Mouse (Mus musculus) intestine, postnatal 0 days (tissue): ENCODE results near the gene 1700031F05Rik. TPM values are rescaled to one million over a fixed set of nuclear protein-coding genes. Genes with fewer than 3 reads are reported as not detected.
"Not testable (repeated sequence)": the region's sequence is repeated elsewhere in the genome, so short reads cannot be mapped to it uniquely, and the experiment has no call there.

Experiments used
- ATAC-seq: fragments of 200-750 bp; cut with Nextera tagmentation; 2 replicates; pipeline ENCODE4 v1.8.0; 2017; ENCODE audit warnings: mild to moderate bottlenecking, moderate TSS enrichment, moderate library complexity
- H3K27ac ChIP-seq: fragments of 300-500 bp; sonication (generic); 2 replicates; pipeline ENCODE4 v1.5.1; 2014; ENCODE audit warnings: mild to moderate bottlenecking, low read depth, low read length, moderate library complexity
- H3K27me3 ChIP-seq: fragments of 300-500 bp; sonication (generic); replicated peaks from 2 replicates; pipeline ENCODE4 v1.6.1; 2014; ENCODE audit warnings: low read length, mixed read lengths; ENCODE audit not compliant: control insufficient read depth, insufficient read depth
- H3K36me3 ChIP-seq: fragments of 300-500 bp; sonication (generic); 2 replicates; pipeline ENCODE4 v1.6.1; 2014; ENCODE audit warnings: mild to moderate bottlenecking, moderate library complexity; ENCODE audit not compliant: control insufficient read depth, insufficient read depth
- H3K4me1 ChIP-seq: fragments of 300-500 bp; sonication (generic); replicated peaks from 2 replicates; pipeline ENCODE4 v1.6.1; 2014; ENCODE audit warnings: antibody characterized with exemption, low read length, mixed read lengths; ENCODE audit not compliant: control insufficient read depth, insufficient read depth
- H3K4me2 ChIP-seq: fragments of 300-500 bp; sonication (generic); replicated peaks from 2 replicates; pipeline ENCODE4 v1.6.1; 2014; ENCODE audit warnings: low read depth, mild to moderate bottlenecking, moderate library complexity
- H3K4me3 ChIP-seq: fragments of 300-500 bp; sonication (generic); 2 replicates; pipeline ENCODE4 v1.5.1; 2014; ENCODE audit warnings: low read depth, low read length
- H3K9ac ChIP-seq: fragments of 300-500 bp; sonication (generic); 2 replicates; pipeline ENCODE4 v1.6.1; 2014; ENCODE audit warnings: mild to moderate bottlenecking, low read depth, low read length
- H3K9me3 ChIP-seq: fragments of 300-500 bp; sonication (generic); 2 replicates; pipeline ENCODE4 v1.6.1; 2016; ENCODE audit warnings: mixed run types; ENCODE audit not compliant: control insufficient read depth
- CTCF ChIP-seq: sonication (generic); IDR thresholded peaks from 2 replicates; pipeline ENCODE4 v1.5.1; 2016; ENCODE audit warnings: low read depth, mild to moderate bottlenecking, control low read depth, antibody characterized with exemption, moderate library complexity
- WGBS: fragments of 180-500 bp; shearing (Covaris S2); extraction: QIAGEN DNeasy Blood & Tissue Kit; methylation state at CpG from one replicate; pipeline ENCODE4 v1.1.7; 2014; 5-methylcytosine and 5-hydroxymethylcytosine counted together
- polyA plus RNA-seq: library from polyadenylated mRNA; unstranded; fragments of >200 nt; fragmentation: Nextera tagmentation; extraction: Ambion mirVana; gene quantifications from 2 replicates; pipeline ENCODE4 v1.2.1, GENCODE M21; 2015

1700031F05Rik gene
- not detected in 2 replicates for polyA plus RNA-seq

DNA sequence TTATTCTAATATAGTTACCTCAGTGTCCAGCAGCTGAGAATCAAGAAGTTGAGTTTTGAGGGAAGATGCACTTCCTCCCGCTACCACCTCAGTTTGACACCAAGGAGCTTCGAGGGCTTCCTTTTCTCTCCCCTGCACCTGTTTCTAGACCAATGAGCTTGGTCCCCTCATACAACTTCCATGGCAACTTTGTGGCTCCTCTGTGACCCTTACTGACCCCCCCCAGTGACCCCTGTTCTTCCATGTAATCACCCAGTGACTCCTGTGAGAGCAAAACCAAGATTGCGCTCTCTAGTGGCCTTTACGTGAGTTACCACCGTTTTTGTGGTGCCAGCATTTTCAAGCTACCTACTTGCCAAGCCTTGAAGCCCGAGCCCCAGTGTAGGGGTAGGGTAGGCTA is at the start of gene 1700031F05Rik:
Gene 1700031F05Rik, minus strand, starts transcription at position 101 of the 400 bp plus-strand sequence.
- no peaks in the 10 kb centered on the region for H3K36me3 ChIP-seq
- 91% methylated on average over 6 of the region's 6 CpGs for WGBS
- H3K9ac ChIP-seq, result no peak within 1 kb of the TSS
- no peak within 1 kb of the TSS for H3K4me2 ChIP-seq
- no peak for ATAC-seq
- no peak for TF ChIP-seq CTCF
- H3K27ac ChIP-seq, result no peak within 1 kb of the TSS
- no peaks in the 10 kb centered on the region for H3K27me3 ChIP-seq
- H3K9me3 ChIP-seq, result no peaks in the 10 kb centered on the region
- H3K4me1 ChIP-seq, result no peaks in the 10 kb centered on the region
- no peak within 1 kb of the TSS for H3K4me3 ChIP-seq

DNA sequence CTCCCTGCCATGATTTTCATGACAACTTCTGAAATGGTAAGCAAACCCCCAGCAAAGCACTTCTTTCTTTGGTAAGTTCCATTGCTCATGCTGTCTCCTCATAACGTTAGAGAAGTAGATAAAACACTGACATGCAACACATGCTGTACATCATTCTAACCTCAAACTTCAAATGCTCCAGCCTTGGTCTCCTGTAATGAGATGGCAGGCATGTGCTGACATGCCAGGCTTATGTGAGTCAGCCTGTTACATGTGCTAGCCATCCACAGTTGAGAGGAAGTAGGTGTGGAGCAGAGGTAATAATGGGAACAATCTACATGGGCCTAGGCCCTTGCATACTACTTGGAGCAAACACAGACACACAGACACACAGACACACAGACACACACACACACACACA is 47.1 kb upstream of the 1700031F05Rik start:
- not testable (repeated sequence) for H3K9ac ChIP-seq, H3K4me3 ChIP-seq
- 76% methylated on average over 1 of the region's 1 CpGs for WGBS

DNA sequence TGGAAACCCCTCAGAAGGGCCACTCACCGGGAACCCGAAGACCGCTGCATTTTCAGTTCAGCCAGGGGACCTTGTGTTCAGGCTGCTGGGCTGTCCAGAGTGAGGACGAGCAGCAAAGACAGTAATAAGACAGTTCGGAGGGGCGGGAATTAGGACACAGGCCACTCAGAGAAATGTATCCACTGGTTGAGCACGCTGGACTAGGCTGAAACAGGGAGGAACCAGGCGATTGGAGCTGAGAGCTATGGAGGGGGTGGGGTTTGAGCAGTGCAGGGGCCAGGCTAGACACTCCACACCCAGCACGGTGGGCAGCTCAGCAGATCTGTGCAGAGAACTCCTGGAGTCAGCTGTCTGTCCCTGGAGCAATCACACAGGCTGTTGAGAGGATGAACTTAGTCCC is 40.8 kb upstream of the 1700031F05Rik start, which contains the start of the genes Dmrtc1a and 1700011M02Rik:
Gene Dmrtc1a, minus strand, starts transcription at position 101 of the 400 bp plus-strand sequence.
Gene 1700011M02Rik, plus strand, starts transcription at position 319 of the 400 bp plus-strand sequence.
- H3K9ac ChIP-seq, ATAC-seq, H3K27me3 ChIP-seq, H3K27ac ChIP-seq, H3K9me3 ChIP-seq, H3K36me3 ChIP-seq, H3K4me2 ChIP-seq, H3K4me3 ChIP-seq, H3K4me1 ChIP-seq: not testable (repeated sequence)
- 85% methylated on average over 6 of the region's 9 CpGs for WGBS

More for the DNA sequence above, 47.1 kb upstream of the 1700031F05Rik start:
- H3K9me3 ChIP-seq, H3K4me1 ChIP-seq, ATAC-seq, H3K36me3 ChIP-seq, H3K27ac ChIP-seq, H3K27me3 ChIP-seq, H3K4me2 ChIP-seq: not testable (repeated sequence)

DNA sequence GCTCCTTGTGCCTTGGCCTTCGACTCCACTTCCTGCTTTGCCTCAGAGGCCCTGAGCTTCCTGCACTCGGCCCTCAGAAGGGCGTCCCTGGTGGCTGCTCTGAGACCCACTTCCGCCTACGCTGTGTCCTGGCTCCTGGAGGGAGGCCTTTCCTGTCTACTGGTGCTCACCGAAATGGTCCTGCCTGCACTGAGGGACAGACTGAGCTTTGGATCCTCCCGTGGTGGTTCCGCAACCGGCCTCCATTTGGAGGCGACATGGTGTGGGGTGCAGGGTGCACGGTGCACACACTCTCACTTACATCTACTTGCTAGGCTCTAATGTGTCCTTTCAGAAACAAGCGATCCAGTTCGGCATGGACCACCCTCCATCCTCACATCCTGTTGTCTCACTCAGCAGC is 13.3 kb downstream of the 1700031F05Rik start, which contains the start of gene Dmrtc1c2:
Gene Dmrtc1c2, minus strand, starts transcription at position 101 of the 400 bp plus-strand sequence.
- H3K36me3 ChIP-seq, H3K27me3 ChIP-seq, H3K9me3 ChIP-seq, H3K4me2 ChIP-seq, H3K9ac ChIP-seq, H3K27ac ChIP-seq, H3K4me1 ChIP-seq, H3K4me3 ChIP-seq, ATAC-seq: not testable (repeated sequence)
- 80% methylated on average over 1 of the region's 13 CpGs for WGBS

DNA sequence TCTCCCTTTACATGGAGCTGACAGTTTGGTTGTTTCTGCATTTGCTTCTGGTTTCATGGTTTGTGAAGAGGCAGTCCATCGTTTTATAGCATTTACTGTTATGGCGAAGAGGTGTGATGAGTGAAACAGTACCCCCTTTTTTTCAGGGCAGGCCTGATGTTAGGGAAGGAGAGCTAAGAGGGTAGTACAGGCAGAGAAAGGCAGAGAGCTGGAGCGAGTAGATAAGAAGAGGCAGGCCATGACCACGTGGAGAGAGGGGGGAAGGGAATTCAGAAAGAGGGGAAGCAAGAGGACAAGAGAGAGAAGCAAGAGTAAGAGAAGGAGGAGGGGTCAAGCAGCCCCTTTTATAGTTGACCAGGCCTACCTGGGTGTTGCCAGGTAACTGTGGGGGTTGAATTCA is 55.5 kb downstream of the 1700031F05Rik start:
- H3K4me3 ChIP-seq, result no peak overlapping the region
- H3K9me3 ChIP-seq, result no peaks in the 10 kb centered on the region
- no peak overlapping the region for H3K27ac ChIP-seq
- TF ChIP-seq CTCF, result no peak
- WGBS, result 61% methylated on average over 4 of the region's 4 CpGs
- ATAC-seq, result no peak
- no peaks in the 10 kb centered on the region for H3K27me3 ChIP-seq
- H3K4me2 ChIP-seq, result no peak overlapping the region
- H3K9ac ChIP-seq, result no peak overlapping the region
- H3K36me3 ChIP-seq, result no peaks in the 10 kb centered on the region
- no peaks in the 10 kb centered on the region for H3K4me1 ChIP-seq

Other genes starting within 250 kb of the 1700031F05Rik start
- 1.7 and 1.8 TPM in 2 replicates for gene Phka1, start 223.7 kb downstream of the 1700031F05Rik start, polyA plus RNA-seq
- not detected in 2 replicates for gene Gm3880, start 181.0 kb downstream of the 1700031F05Rik start, polyA plus RNA-seq
- gene Gm9112, start 160.3 kb downstream of the 1700031F05Rik start, polyA plus RNA-seq, result not detected in 2 replicates
- not detected in 2 replicates for gene Dmrtc1b, start 160.1 kb downstream of the 1700031F05Rik start, polyA plus RNA-seq
- not detected in 2 replicates for gene Dmrtc1c1, start 65.0 kb downstream of the 1700031F05Rik start, polyA plus RNA-seq
- not detected in 2 replicates for gene Dmrtc1c2, start 13.4 kb downstream of the 1700031F05Rik start, polyA plus RNA-seq
- 0.34 and 0.69 TPM in 2 replicates for gene Dmrtc1a, start 40.7 kb upstream of the 1700031F05Rik start, polyA plus RNA-seq
- not detected in 2 replicates for gene 1700011M02Rik, start 40.9 kb upstream of the 1700031F05Rik start, polyA plus RNA-seq
- not detected in 2 replicates for gene 1700018G05Rik, start 60.4 kb upstream of the 1700031F05Rik start, polyA plus RNA-seq